Mouse (Mus musculus) stomach, postnatal 0 days (tissue): ENCODE data around the gene Axin1. TPM values are rescaled to one million over a fixed set of nuclear protein-coding genes. Genes with fewer than 3 reads are reported as not detected.
A peak's percentile ranks its signal among the peaks of the same experiment; 100 is the strongest.

ENCODE experiments used
- ATAC-seq: fragments of 200-750 bp; cut with Nextera tagmentation; 2 replicates; pipeline ENCODE4 v1.8.0; 2017; ENCODE audit not compliant: low FRiP score, low TSS enrichment
- DNase-seq: peaks from one replicate; pipeline ENCODE4 v3.0.0-alpha.2; 2016; ENCODE audit warnings: low spot score
- H3K27ac ChIP-seq: fragments of 300-500 bp; sonication (generic); replicated peaks from 2 replicates; pipeline ENCODE4 v1.5.1; 2014; ENCODE audit warnings: mild to moderate bottlenecking, control low read depth
- H3K27me3 ChIP-seq: fragments of 300-500 bp; sonication (generic); 2 replicates; pipeline ENCODE4 v1.6.1; 2014; ENCODE audit warnings: low read length; ENCODE audit not compliant: control insufficient read depth, insufficient read depth
- H3K36me3 ChIP-seq: fragments of 300-500 bp; sonication (generic); 2 replicates; pipeline ENCODE4 v1.6.1; 2014; ENCODE audit warnings: low read length, mixed read lengths; ENCODE audit not compliant: control insufficient read depth, insufficient read depth
- H3K4me1 ChIP-seq: fragments of 300-500 bp; sonication (generic); replicated peaks from 2 replicates; pipeline ENCODE4 v1.6.1; 2014; ENCODE audit warnings: antibody characterized with exemption; ENCODE audit not compliant: control insufficient read depth, insufficient read depth
- H3K4me2 ChIP-seq: fragments of 300-500 bp; sonication (generic); replicated peaks from 2 replicates; pipeline ENCODE4 v1.6.1; 2014; ENCODE audit warnings: low read depth, mild to moderate bottlenecking, control low read depth, moderate library complexity
- H3K4me3 ChIP-seq: fragments of 300-500 bp; sonication (generic); 2 replicates; pipeline ENCODE4 v1.5.1; 2014; ENCODE audit warnings: low read depth, low read length, control low read depth
- H3K9ac ChIP-seq: fragments of 300-500 bp; sonication (generic); 2 replicates; pipeline ENCODE4 v1.6.1; 2014; ENCODE audit warnings: mild to moderate bottlenecking, low read length, control low read depth, mixed read lengths
- H3K9me3 ChIP-seq: fragments of 300-500 bp; sonication (generic); 2 replicates; pipeline ENCODE4 v1.6.1; 2016; ENCODE audit warnings: low read length; ENCODE audit not compliant: control insufficient read depth
- CTCF ChIP-seq: IDR thresholded peaks from 2 replicates; pipeline ENCODE4 v1.5.1; 2016; ENCODE audit warnings: antibody characterized with exemption, low read depth, mild to moderate bottlenecking, moderate library complexity
- EP300 ChIP-seq: optimal IDR thresholded peaks from 2 replicates; pipeline ENCODE3; 2016; ENCODE audit warnings: antibody characterized with exemption
- WGBS: fragments of 180-500 bp; shearing (Covaris S2); extraction: QIAGEN DNeasy Blood & Tissue Kit; methylation state at CpG from one replicate; pipeline ENCODE4 v1.1.7; 2014; 5-methylcytosine and 5-hydroxymethylcytosine counted together
- polyA plus RNA-seq: library from polyadenylated mRNA; unstranded; fragments of >200 nt; fragmentation: Nextera tagmentation; extraction: Ambion mirVana; gene quantifications from 2 replicates; pipeline ENCODE4 v1.2.1, GENCODE M21; 2015

Axin1 gene
- polyA plus RNA-seq, 1 experiment from 2014 or later = 10.9 TPM

- Histone ChIP-seq H3K9ac (peak overlapping the region; percentile 54), H3K27me3 (no peaks in the 10 kb centered on the region; the same call in 1 of the 2 replicates), H3K4me1 (no peaks in the 10 kb centered on the region), H3K4me3 (peak overlapping the region; percentile 45), H3K36me3 (peaks cover 3% of the 10 kb centered on the region; the same call in 1 of the 2 replicates), H3K9me3 (no peaks in the 10 kb centered on the region), H3K4me2 (peak overlapping the region; percentile 88), H3K27ac (peak overlapping the region; percentile 83)
- WGBS = 1% methylated on average over 55 of the region's 92 CpGs
- TF ChIP-seq EP300 (no peak), CTCF (no peak)
- DNase-seq = peak; percentile 87
- peak; percentile 62 for ATAC-seq
These were observed 62.6 kb downstream of the Axin1 start for GRCm38 (mm10) chr17:26200831-26201705.

GRCm38 (mm10) chr17:26201998-26202397, 63.5 kb downstream of the Axin1 start:
- no peaks in the 10 kb centered on the region for H3K9me3 ChIP-seq
- H3K4me1 ChIP-seq = no peaks in the 10 kb centered on the region
- TF ChIP-seq CTCF (no peak), EP300 (no peak)
- no peak overlapping the region for H3K4me2 ChIP-seq
- no peak for DNase-seq
- no peak for ATAC-seq
- H3K4me3 ChIP-seq = no peak overlapping the region
- H3K36me3 ChIP-seq = no peaks in the 10 kb centered on the region
- H3K9ac ChIP-seq = no peak overlapping the region
- H3K27me3 ChIP-seq = no peaks in the 10 kb centered on the region; the same call in 1 of the 2 replicates
- H3K27ac ChIP-seq = no peak overlapping the region; the same call in 1 of the 2 replicates

GRCm38 (mm10) chr17:26202737-26203136, 64.2 kb downstream of the Axin1 start, which contains the start of gene Rgs11:
TSS of gene Rgs11 (plus strand) at chr17:26202951.
- DNase-seq = peak; percentile 71
- Histone ChIP-seq H3K9ac (peak within 1 kb of the TSS; percentile 43), H3K4me1 (no peaks in the 10 kb centered on the region), H3K4me2 (peak within 1 kb of the TSS; percentile 92), H3K9me3 (no peaks in the 10 kb centered on the region), H3K27ac (no peak within 1 kb of the TSS; the same call in 1 of the 2 replicates), H3K36me3 (no peaks in the 10 kb centered on the region), H3K27me3 (no peaks in the 10 kb centered on the region; the same call in 1 of the 2 replicates), H3K4me3 (peak within 1 kb of the TSS; percentile 50)
- no peak for TF ChIP-seq CTCF
- no peak for TF ChIP-seq EP300
- 3% methylated on average over 22 of the region's 22 CpGs for WGBS
- no peak for ATAC-seq

GRCm38 (mm10) chr17:26203321-26203811, 64.9 kb downstream of the Axin1 start:
- H3K4me1 ChIP-seq = no peaks in the 10 kb centered on the region
- no peak overlapping the region for H3K27ac ChIP-seq
- H3K27me3 ChIP-seq = no peaks in the 10 kb centered on the region; the same call in 1 of the 2 replicates
- no peaks in the 10 kb centered on the region for H3K9me3 ChIP-seq
- peak overlapping the region; percentile 43 for H3K9ac ChIP-seq
- H3K4me3 ChIP-seq = peak overlapping the region; percentile 50
- DNase-seq (peak; percentile 71), ATAC-seq (peak; percentile 14)
- no peak for TF ChIP-seq CTCF
- no peak for TF ChIP-seq EP300
- no peaks in the 10 kb centered on the region for H3K36me3 ChIP-seq
- WGBS = 1% methylated on average over 28 of the region's 30 CpGs
- H3K4me2 ChIP-seq = peak overlapping the region; percentile 92

GRCm38 (mm10) chr17:26204766-26205165, 66.3 kb downstream of the Axin1 start:
- Histone ChIP-seq H3K27me3 (no peaks in the 10 kb centered on the region; the same call in 1 of the 2 replicates), H3K27ac (no peak overlapping the region), H3K4me3 (no peak overlapping the region), H3K4me2 (no peak overlapping the region), H3K9me3 (no peaks in the 10 kb centered on the region), H3K4me1 (no peaks in the 10 kb centered on the region), H3K9ac (no peak overlapping the region), H3K36me3 (no peaks in the 10 kb centered on the region)
- no peak for DNase-seq
- no peak for TF ChIP-seq EP300
- TF ChIP-seq CTCF = no peak
- WGBS = 48% methylated on average over 11 of the region's 11 CpGs
- no peak for ATAC-seq

GRCm38 (mm10) chr17:26206392-26206791, 67.9 kb downstream of the Axin1 start:
- Histone ChIP-seq H3K27me3 (no peaks in the 10 kb centered on the region; the same call in 1 of the 2 replicates), H3K36me3 (no peaks in the 10 kb centered on the region), H3K9ac (no peak overlapping the region), H3K4me1 (no peaks in the 10 kb centered on the region), H3K4me2 (no peak overlapping the region), H3K4me3 (no peak overlapping the region), H3K27ac (no peak overlapping the region), H3K9me3 (no peaks in the 10 kb centered on the region)
- DNase-seq = no peak
- no peak for ATAC-seq
- WGBS = 48% methylated on average over 1 of the region's 1 CpGs
- TF ChIP-seq EP300 (no peak), CTCF (no peak)
